Mouse (Mus musculus) heart, postnatal 4 days (tissue): ENCODE data around the gene Tnr. TPM values are rescaled to one million over a fixed set of nuclear protein-coding genes. Genes with fewer than 3 reads are reported as not detected.

ENCODE experiments used
- DNase-seq: peaks from one replicate; pipeline ENCODE4 v3.0.0; 2021
- total RNA-seq, 2 experiments: library from RNA; stranded (reverse); gene quantifications; 2 replicates each; pipeline ENCODE4 v1.2.3; 2021

The Tnr gene
- total RNA-seq, 2 experiments from 2014 or later: 0.17 to 0.50 TPM

DNA sequence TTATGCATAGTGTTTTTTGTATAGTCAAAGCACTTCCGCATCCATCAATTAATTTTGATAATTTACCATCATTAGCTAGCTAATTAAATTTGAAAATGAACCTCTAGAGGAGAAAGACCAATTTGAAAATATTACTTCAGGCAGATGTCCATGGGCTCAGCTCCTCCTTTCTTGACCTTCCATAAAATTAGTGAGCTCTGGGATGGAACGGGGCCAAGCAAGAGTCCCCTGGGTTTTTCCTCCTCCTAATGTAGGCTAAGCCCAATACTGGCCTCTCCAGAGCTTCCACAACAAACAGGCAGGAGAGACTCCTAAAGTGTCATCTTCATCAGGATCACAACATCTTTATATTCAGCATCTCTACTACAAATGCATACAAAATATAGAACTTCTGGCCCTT is 455.5 kb downstream of the Tnr start:
- peak; percentile 59 for DNase-seq

GRCm38 (mm10) chr1:159980355-159980754 is 456.8 kb downstream of the Tnr start:
- DNase-seq: peak; percentile 40
